Comparison of ENCODE assay signal across 1 mouse cellular context in the genomic region with DNA sequence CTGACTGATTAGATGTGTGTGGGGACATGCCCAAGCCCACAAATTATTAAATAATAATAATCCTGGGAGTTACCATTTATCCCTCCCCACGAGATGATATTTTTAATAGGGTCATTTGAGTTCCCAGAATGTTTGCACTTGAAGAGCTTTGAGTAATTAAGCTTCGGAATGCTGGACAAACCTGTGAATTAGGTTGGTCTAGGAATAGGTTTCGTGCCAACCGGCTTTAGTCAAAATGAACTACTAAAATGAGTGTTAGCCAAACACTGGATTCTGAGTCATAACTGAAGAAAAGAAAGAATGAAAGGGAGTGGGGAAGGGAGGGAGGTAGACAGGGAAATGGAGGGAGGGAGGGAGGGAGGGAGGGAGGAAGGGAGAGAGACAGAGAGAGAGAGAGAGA.
TF ChIP-seq lines count a peak whose summit lies in the region.

No protein-coding gene starts in this region.

TF ChIP-seq in CH12.LX, 34 proteins besides CTCF, POLR2A, EP300 and RAD21 (continued from another document):
- TF ChIP-seq ETS1 (conservative IDR thresholded peaks at IDR 0.05; ENCODE audit: low read depth, low read length) (no peak), MAX (IDR thresholded peaks at IDR 0.05; ENCODE audit: low read length) (no peak)
